Mouse (Mus musculus): ENCODE data around the gene Rfng. TPM values are rescaled to one million over a fixed set of nuclear protein-coding genes. Genes with fewer than 3 reads are reported as not detected.

The Rfng gene
- polyA plus RNA-seq, 1 experiment from 2014 or later = 18.1 TPM

- no peak overlapping the region for H3K4me3 ChIP-seq (ENCODE audit: low read depth, low read length)
- DNase-seq (ENCODE audit: low spot score) (no peak), ATAC-seq (ENCODE audit: low FRiP score, low TSS enrichment) (no peak)
- 94% methylated on average over 13 of the region's 13 CpGs for WGBS
- peaks cover 76% of the 10 kb centered on the region for H3K36me3 ChIP-seq (ENCODE audit: control insufficient read depth, insufficient read depth, low read length)
- TF ChIP-seq CTCF (IDR thresholded peaks at IDR 0.05; ENCODE audit: low read depth) (no peak), EP300 (optimal IDR thresholded peaks at IDR 0.05) (no peak)
- peaks cover 7% of the 10 kb centered on the region for H3K4me1 ChIP-seq (replicated peaks; ENCODE audit: control insufficient read depth, insufficient read depth)
- no peaks in the 10 kb centered on the region for H3K27me3 ChIP-seq (ENCODE audit: control insufficient read depth, insufficient read depth, low read length)
- no peak overlapping the region for H3K27ac ChIP-seq (replicated peaks)
- no peaks in the 10 kb centered on the region for H3K9me3 ChIP-seq (ENCODE audit: control insufficient read depth, low read length)
- no peak overlapping the region for H3K9ac ChIP-seq (ENCODE audit: low read length)
- H3K4me2 ChIP-seq (replicated peaks; ENCODE audit: low read depth) = no peak overlapping the region
Observed at GRCm38 (mm10) chr11:120818251-120818650, 34.2 kb upstream of the Rfng start.

GRCm38 (mm10) chr11:120817358-120817757 is 33.4 kb upstream of the Rfng start:
- WGBS = 84% methylated on average over 6 of the region's 6 CpGs
- H3K27ac ChIP-seq (replicated peaks) = no peak overlapping the region

GRCm38 (mm10) chr11:120812068-120812467 is 28.1 kb upstream of the Rfng start:
- Histone ChIP-seq H3K4me3 (ENCODE audit: low read depth, low read length) (no peak overlapping the region), H3K27ac (replicated peaks) (no peak overlapping the region), H3K9ac (ENCODE audit: low read length) (no peak overlapping the region), H3K27me3 (ENCODE audit: control insufficient read depth, insufficient read depth, low read length) (no peaks in the 10 kb centered on the region), H3K4me2 (replicated peaks; ENCODE audit: low read depth) (no peak overlapping the region), H3K36me3 (ENCODE audit: control insufficient read depth, insufficient read depth, low read length) (peaks cover 89% of the 10 kb centered on the region), H3K4me1 (replicated peaks; ENCODE audit: control insufficient read depth, insufficient read depth) (no peaks in the 10 kb centered on the region), H3K9me3 (ENCODE audit: control insufficient read depth, low read length) (no peaks in the 10 kb centered on the region)
- no peak for DNase-seq (ENCODE audit: low spot score)
- 95% methylated on average over 16 of the region's 16 CpGs for WGBS
- TF ChIP-seq EP300 (optimal IDR thresholded peaks at IDR 0.05) (no peak), CTCF (IDR thresholded peaks at IDR 0.05; ENCODE audit: low read depth) (no peak)
- ATAC-seq (ENCODE audit: low FRiP score, low TSS enrichment) = no peak

More at GRCm38 (mm10) chr11:120817358-120817757, 33.4 kb upstream of the Rfng start:
- H3K36me3 ChIP-seq (ENCODE audit: control insufficient read depth, insufficient read depth, low read length) = peaks cover 84% of the 10 kb centered on the region
- TF ChIP-seq CTCF (IDR thresholded peaks at IDR 0.05; ENCODE audit: low read depth) (no peak), EP300 (optimal IDR thresholded peaks at IDR 0.05) (no peak)
- no peaks in the 10 kb centered on the region for H3K27me3 ChIP-seq (ENCODE audit: control insufficient read depth, insufficient read depth, low read length)
- H3K4me1 ChIP-seq (replicated peaks; ENCODE audit: control insufficient read depth, insufficient read depth) = peaks cover 3% of the 10 kb centered on the region
- no peak for DNase-seq (ENCODE audit: low spot score)
- H3K4me2 ChIP-seq (replicated peaks; ENCODE audit: low read depth) = no peak overlapping the region
- no peak overlapping the region for H3K9ac ChIP-seq (ENCODE audit: low read length)
- no peak for ATAC-seq (ENCODE audit: low FRiP score, low TSS enrichment)
- H3K9me3 ChIP-seq (ENCODE audit: control insufficient read depth, low read length) = no peaks in the 10 kb centered on the region
- H3K4me3 ChIP-seq (ENCODE audit: low read depth, low read length) = no peak overlapping the region

DNA sequence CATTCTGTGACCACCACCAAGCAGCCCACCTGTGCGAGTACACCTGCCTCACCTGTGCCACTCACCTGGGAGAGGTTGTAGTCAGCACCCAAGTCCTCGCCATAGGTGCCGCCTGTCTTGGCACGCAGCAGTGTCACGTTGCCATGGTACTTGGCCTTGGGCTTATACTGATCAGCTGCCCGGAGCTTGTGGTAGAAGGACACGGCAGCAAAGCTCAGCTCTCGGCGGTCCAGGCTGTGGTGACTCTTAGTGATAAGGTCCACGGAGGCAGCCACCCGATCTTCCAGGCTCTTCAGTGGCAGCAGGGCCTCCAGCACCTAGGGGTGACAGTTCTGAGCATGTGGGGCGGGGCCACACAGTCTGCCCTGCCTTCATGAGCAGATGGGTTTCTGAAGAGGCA is 24.0 kb upstream of the Rfng start:
- ATAC-seq (ENCODE audit: low FRiP score, low TSS enrichment) (no peak), DNase-seq (ENCODE audit: low spot score) (no peak)
- no peaks in the 10 kb centered on the region for H3K27me3 ChIP-seq (ENCODE audit: control insufficient read depth, insufficient read depth, low read length)
- WGBS = 87% methylated on average over 12 of the region's 12 CpGs
- H3K4me1 ChIP-seq (replicated peaks; ENCODE audit: control insufficient read depth, insufficient read depth) = no peaks in the 10 kb centered on the region
- TF ChIP-seq CTCF (IDR thresholded peaks at IDR 0.05; ENCODE audit: low read depth) (no peak), EP300 (optimal IDR thresholded peaks at IDR 0.05) (no peak)
- H3K9ac ChIP-seq (ENCODE audit: low read length) = no peak overlapping the region
- H3K9me3 ChIP-seq (ENCODE audit: control insufficient read depth, low read length) = no peaks in the 10 kb centered on the region
- 0 out of 2 replicates have a peak overlapping the region, but pooled peaks have one; percentile 24 for H3K27ac ChIP-seq (replicated peaks)
- no peak overlapping the region for H3K4me2 ChIP-seq (replicated peaks; ENCODE audit: low read depth)
- H3K36me3 ChIP-seq (ENCODE audit: control insufficient read depth, insufficient read depth, low read length) = peaks cover 54% of the 10 kb centered on the region
- no peak overlapping the region for H3K4me3 ChIP-seq (ENCODE audit: low read depth, low read length)

GRCm38 (mm10) chr11:120805375-120806298 is 21.6 kb upstream of the Rfng start:
- WGBS = 74% methylated on average over 7 of the region's 7 CpGs
- TF ChIP-seq EP300 (optimal IDR thresholded peaks at IDR 0.05) (no peak), CTCF (IDR thresholded peaks at IDR 0.05; ENCODE audit: low read depth) (no peak)
- peaks cover 30% of the 10 kb centered on the region for H3K36me3 ChIP-seq (ENCODE audit: control insufficient read depth, insufficient read depth, low read length)
- H3K4me3 ChIP-seq (ENCODE audit: low read depth, low read length) = no peak overlapping the region
- H3K4me2 ChIP-seq (replicated peaks; ENCODE audit: low read depth) = no peak overlapping the region
- no peak overlapping the region for H3K9ac ChIP-seq (ENCODE audit: low read length)
- no peaks in the 10 kb centered on the region for H3K27me3 ChIP-seq (ENCODE audit: control insufficient read depth, insufficient read depth, low read length)
- DNase-seq (ENCODE audit: low spot score) (no peak), ATAC-seq (ENCODE audit: low FRiP score, low TSS enrichment) (no peak)
- H3K27ac ChIP-seq (replicated peaks) = no peak overlapping the region
- no peaks in the 10 kb centered on the region for H3K4me1 ChIP-seq (replicated peaks; ENCODE audit: control insufficient read depth, insufficient read depth)
- no peaks in the 10 kb centered on the region for H3K9me3 ChIP-seq (ENCODE audit: control insufficient read depth, low read length)

- Histone ChIP-seq H3K36me3 (ENCODE audit: control insufficient read depth, insufficient read depth, low read length) (peaks cover 24% of the 10 kb centered on the region), H3K9ac (ENCODE audit: low read length) (no peak overlapping the region), H3K4me3 (ENCODE audit: low read depth, low read length) (no peak overlapping the region), H3K4me2 (replicated peaks; ENCODE audit: low read depth) (no peak overlapping the region), H3K9me3 (ENCODE audit: control insufficient read depth, low read length) (no peaks in the 10 kb centered on the region), H3K27ac (replicated peaks) (no peak overlapping the region), H3K4me1 (replicated peaks; ENCODE audit: control insufficient read depth, insufficient read depth) (no peaks in the 10 kb centered on the region), H3K27me3 (ENCODE audit: control insufficient read depth, insufficient read depth, low read length) (no peaks in the 10 kb centered on the region)
- DNase-seq (ENCODE audit: low spot score) (no peak), ATAC-seq (ENCODE audit: low FRiP score, low TSS enrichment) (no peak)
- no peak for TF ChIP-seq CTCF (IDR thresholded peaks at IDR 0.05; ENCODE audit: low read depth)
- TF ChIP-seq EP300 (optimal IDR thresholded peaks at IDR 0.05) = no peak
- WGBS = 66% methylated on average over 4 of the region's 4 CpGs
Observed at GRCm38 (mm10) chr11:120804769-120805168, 20.8 kb upstream of the Rfng start.

All from stomach, postnatal 0 days (tissue).